Mouse (Mus musculus) heart, embryonic 14.5 days (tissue): Measurements from ENCODE around the gene Dmrtc2. TPM values are rescaled to one million over a fixed set of nuclear protein-coding genes. Genes with fewer than 3 reads are reported as not detected.
"Not testable (repeated sequence)": the region's sequence is repeated elsewhere in the genome, so short reads cannot be mapped to it uniquely, and the experiment has no call there.

Source experiments
- ATAC-seq: fragments of 200-750 bp; cut with Nextera tagmentation; 2 replicates; pipeline ENCODE4 v1.8.0; 2017; ENCODE audit warnings: low read depth, moderate TSS enrichment; ENCODE audit not compliant: insufficient number of reproducible peaks, insufficient read depth, low FRiP score
- H3K27ac ChIP-seq, 2 experiments: fragments of 200-500 bp in 1 of 2; fragments of 300-500 bp in 1 of 2; sonication (generic) in 1 of 2; replicated peaks in 1 of 2; 2 replicates each; pipeline ENCODE4 v1.5.1; 2012 to 2014; ENCODE audit warnings: low read depth in 2 of 2, low read length in 2 of 2, control low read depth in 1 of 2, mild to moderate bottlenecking in 1 of 2, mixed read lengths in 1 of 2; ENCODE audit not compliant: control insufficient read depth in 1 of 2, insufficient read depth in 1 of 2
- H3K27me3 ChIP-seq: fragments of 300-500 bp; sonication (generic); 2 replicates; pipeline ENCODE4 v1.6.1; 2014; ENCODE audit warnings: mild to moderate bottlenecking, low read length, control low read depth; ENCODE audit not compliant: control insufficient read depth, insufficient read depth
- H3K36me3 ChIP-seq: fragments of 300-500 bp; sonication (generic); 2 replicates; pipeline ENCODE4 v1.6.1; 2014; ENCODE audit warnings: mild to moderate bottlenecking, control low read depth, low read length, mixed read lengths; ENCODE audit not compliant: control insufficient read depth, insufficient read depth
- H3K4me1 ChIP-seq, 2 experiments: fragments of 200-500 bp in 1 of 2; fragments of 300-500 bp in 1 of 2; sonication (generic) in 1 of 2; 2 replicates each; pipeline ENCODE4 v1.6.1; 2012 to 2014; ENCODE audit warnings: low read length in 2 of 2, control low read depth in 1 of 2, mixed read lengths in 1 of 2; ENCODE audit not compliant: control insufficient read depth in 2 of 2, insufficient read depth in 2 of 2
- H3K4me2 ChIP-seq: fragments of 300-500 bp; sonication (generic); 2 replicates; pipeline ENCODE4 v1.6.1; 2014; ENCODE audit warnings: mild to moderate bottlenecking, low read length
- H3K4me3 ChIP-seq, 2 experiments: fragments of 200-500 bp in 1 of 2; fragments of 300-500 bp in 1 of 2; sonication (generic) in 1 of 2; 2 replicates each; pipeline ENCODE4 v1.5.1; 2012 to 2014; ENCODE audit warnings: low read length in 2 of 2, mild to moderate bottlenecking in 2 of 2, control low read depth in 1 of 2, low read depth in 1 of 2, moderate library complexity in 1 of 2; ENCODE audit not compliant: control insufficient read depth in 1 of 2, insufficient read depth in 1 of 2
- H3K9ac ChIP-seq: fragments of 300-500 bp; sonication (generic); 2 replicates; pipeline ENCODE4 v1.6.1; 2014; ENCODE audit warnings: mild to moderate bottlenecking, low read length
- H3K9me3 ChIP-seq: fragments of 300-500 bp; sonication (generic); 2 replicates; pipeline ENCODE4 v1.6.1; 2016; ENCODE audit warnings: low read length, control low read depth; ENCODE audit not compliant: control insufficient read depth
- WGBS: fragments of 180-500 bp; shearing (Covaris S2); extraction: QIAGEN DNeasy Blood & Tissue Kit; methylation state at CpG from one replicate; pipeline ENCODE4 v1.1.7; 2014; 5-methylcytosine and 5-hydroxymethylcytosine counted together
- polyA plus RNA-seq: library from polyadenylated mRNA; unstranded; fragments of >200 nt; fragmentation: Nextera tagmentation; extraction: Ambion mirVana; gene quantifications from 2 replicates; pipeline ENCODE4 v1.2.1, GENCODE M21; 2014

The Dmrtc2 gene
- not detected in 2 replicates for polyA plus RNA-seq

DNA sequence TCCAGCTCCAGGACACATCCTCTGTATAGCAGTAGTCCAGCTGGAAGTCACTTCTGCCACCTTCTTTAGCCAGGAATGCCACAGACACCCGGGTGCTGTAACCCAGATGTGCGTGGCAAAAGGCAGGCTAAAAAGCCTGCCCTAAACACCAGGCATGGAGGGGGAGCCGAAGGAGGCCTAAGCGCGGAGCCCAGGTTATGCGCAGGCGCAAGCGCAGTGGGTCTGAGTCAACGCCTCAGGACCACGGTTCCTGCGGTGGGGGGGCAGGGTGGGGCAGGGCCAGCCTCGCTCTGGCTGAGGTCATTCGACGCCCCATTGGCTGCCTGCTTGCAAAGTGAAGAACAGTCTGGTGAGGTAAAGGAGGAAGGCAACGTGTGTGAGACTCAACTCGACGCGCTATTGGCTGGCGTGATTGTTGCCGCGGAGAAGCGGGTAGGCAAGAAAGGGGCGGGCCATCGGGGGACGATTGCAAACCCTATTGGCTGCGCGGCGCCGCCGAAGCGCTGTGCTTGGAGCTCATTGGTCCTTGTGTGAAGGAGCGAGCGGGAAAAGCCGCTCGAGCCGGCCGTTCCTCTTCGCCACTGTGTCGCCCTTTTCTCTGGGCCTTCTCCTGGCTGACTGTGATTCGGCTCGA, at the start of gene Dmrtc2, which contains the start of gene Lypd4:
Gene Dmrtc2 (plus strand): TSS at position 526 of the 634 bp plus-strand sequence.
Gene Lypd4 (minus strand): TSS at position 410 of the 634 bp plus-strand sequence.
- no peak for ATAC-seq
- Histone ChIP-seq H3K27ac (no peak within 1 kb of the TSS), H3K27me3 (peaks cover 20% of the 10 kb centered on the region), H3K9ac (no peak within 1 kb of the TSS), H3K4me2 (no peak within 1 kb of the TSS), H3K4me3 (no peak within 1 kb of the TSS), H3K4me1 (no peaks in the 10 kb centered on the region), H3K36me3 (no peaks in the 10 kb centered on the region), H3K9me3 (peaks cover 4% of the 10 kb centered on the region; the same call in 1 of the 2 replicates)
- 40% methylated on average over 39 of the region's 41 CpGs for WGBS

DNA sequence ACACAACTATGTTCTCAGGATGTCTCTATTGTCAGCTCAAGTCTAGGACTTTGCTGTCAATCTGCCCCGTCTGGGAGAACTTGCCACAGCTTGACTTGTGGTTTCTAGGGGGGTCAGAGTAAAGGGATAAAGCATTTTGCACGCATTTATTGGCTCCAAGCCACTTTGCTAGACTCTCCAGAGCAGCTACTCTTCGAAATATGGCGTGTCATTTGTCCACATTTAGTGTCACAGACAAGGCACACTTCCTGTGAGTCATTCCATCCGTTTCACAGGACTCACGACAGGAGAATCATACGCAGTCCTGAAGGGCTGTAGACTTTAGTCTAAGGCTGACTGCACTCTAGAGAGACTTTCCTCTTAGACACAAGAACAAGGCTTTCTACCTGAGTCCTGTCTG, 45.4 kb upstream of the Dmrtc2 start:
- ATAC-seq: no peak
- H3K27me3 ChIP-seq: no peaks in the 10 kb centered on the region
- H3K4me2 ChIP-seq: no peak overlapping the region
- H3K27ac ChIP-seq: no peak overlapping the region
- H3K4me1 ChIP-seq: no peaks in the 10 kb centered on the region
- H3K9me3 ChIP-seq: no peaks in the 10 kb centered on the region
- H3K9ac ChIP-seq: no peak overlapping the region
- no peak overlapping the region for H3K4me3 ChIP-seq
- H3K36me3 ChIP-seq: no peaks in the 10 kb centered on the region
- 55% methylated on average over 7 of the region's 7 CpGs for WGBS

DNA sequence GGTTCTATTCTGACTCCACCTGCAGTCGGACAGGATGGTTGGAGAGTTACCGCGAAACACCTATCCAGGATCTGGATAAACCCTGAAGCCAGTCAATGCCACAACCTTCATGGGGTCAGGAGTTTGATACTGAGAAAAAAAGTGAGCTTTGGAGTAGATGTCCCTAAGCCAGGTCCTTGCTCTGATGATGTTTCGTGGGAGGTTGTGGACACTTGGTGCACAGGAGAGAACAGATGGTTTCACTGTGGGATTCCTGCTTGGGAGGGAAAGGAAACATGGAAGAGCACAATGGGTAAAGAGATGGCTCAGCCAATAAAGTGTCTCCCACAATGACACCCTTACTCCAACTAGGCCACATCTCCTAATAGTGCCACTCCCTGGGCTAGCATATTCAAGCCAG, 42.7 kb upstream of the Dmrtc2 start:
- Histone ChIP-seq H3K4me1 (no peaks in the 10 kb centered on the region), H3K27me3 (no peaks in the 10 kb centered on the region), H3K27ac (no peak overlapping the region), H3K9me3 (no peaks in the 10 kb centered on the region), H3K9ac (no peak overlapping the region), H3K4me3 (no peak overlapping the region), H3K36me3 (no peaks in the 10 kb centered on the region), H3K4me2 (no peak overlapping the region)
- no peak for ATAC-seq
- WGBS: 80% methylated on average over 4 of the region's 4 CpGs

DNA sequence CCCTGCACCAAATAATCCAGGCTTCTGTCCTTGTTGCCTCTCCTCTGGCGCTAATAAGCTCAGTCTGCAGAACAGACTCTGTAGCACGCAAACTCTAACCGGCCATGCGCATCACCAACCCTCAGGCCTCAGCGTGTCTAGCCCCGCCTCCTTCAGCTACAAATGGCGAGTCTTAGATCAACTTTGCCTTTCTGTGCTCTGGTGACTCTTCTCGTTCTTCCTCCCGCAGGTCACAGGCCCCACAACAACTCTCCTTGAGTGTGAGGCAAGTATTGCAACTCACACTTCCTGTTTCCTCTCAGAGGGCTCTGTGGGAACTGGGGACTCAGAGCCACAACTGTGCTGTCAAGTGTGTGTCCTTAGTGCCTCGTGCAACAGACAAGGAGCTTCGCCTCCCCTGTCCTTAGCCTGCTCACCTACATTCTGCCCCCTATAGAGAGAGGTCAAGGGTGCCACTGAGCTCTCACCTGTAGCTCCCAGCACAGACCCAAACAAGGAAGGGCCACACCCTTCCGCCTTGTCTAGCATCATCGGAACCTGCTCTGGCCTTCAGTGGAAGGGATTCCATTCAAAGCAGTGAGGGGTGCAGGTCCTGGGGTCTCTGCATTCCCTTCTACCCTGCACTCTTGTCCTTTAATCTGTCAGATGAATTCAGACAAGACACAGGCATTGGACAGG, 31.0 kb upstream of the Dmrtc2 start:
- not testable (repeated sequence) for H3K9ac ChIP-seq, H3K4me2 ChIP-seq, H3K4me3 ChIP-seq, H3K27me3 ChIP-seq, H3K9me3 ChIP-seq, H3K4me1 ChIP-seq, H3K36me3 ChIP-seq, H3K27ac ChIP-seq, ATAC-seq
- 62% methylated on average over 11 of the region's 13 CpGs for WGBS

DNA sequence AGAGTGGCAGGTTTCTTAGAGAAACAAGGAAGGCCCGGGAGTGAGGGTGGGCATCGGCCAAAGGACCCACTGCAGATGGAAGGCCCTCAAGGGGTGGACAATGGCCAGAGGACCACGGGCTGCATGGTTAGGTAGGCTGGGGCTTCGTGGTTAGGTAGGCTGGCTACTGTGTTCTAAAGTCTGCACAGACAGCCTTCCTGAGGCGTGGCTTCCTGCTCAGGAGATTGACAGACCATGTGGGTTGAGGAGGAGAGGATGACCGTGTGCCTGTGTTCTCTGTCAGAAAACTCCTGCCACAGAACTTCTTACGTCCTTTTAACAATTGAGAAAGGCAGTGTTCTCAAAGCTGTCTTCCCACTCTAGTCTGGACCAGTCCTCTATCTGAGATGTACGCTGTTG, 30.4 kb upstream of the Dmrtc2 start:
- Histone ChIP-seq H3K4me3 (no peak overlapping the region), H3K9me3 (no peaks in the 10 kb centered on the region), H3K9ac (no peak overlapping the region), H3K27me3 (no peaks in the 10 kb centered on the region), H3K27ac (no peak overlapping the region), H3K4me1 (no peaks in the 10 kb centered on the region), H3K4me2 (no peak overlapping the region), H3K36me3 (no peaks in the 10 kb centered on the region)
- no peak for ATAC-seq
- 64% methylated on average over 8 of the region's 8 CpGs for WGBS

DNA sequence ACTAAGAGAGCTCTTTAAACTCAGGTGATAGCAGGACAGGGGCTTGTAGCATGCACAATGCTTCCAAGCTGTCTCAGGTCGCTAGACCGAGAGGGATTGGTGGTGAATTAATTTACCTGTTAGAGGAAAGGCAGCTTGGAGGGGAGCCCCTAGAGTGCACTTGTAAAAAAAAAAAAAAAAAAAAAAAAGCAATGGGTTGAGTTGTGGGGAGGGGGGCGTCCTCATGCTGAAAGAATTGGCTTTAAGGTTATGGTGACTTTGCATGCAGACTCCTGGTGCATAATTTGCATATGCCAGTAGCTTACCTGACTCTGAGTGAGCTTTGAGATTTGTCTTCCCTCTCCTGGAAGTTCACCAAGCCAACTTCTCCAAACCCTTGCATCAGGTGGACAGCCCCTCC, 29.5 kb upstream of the Dmrtc2 start:
- WGBS: 44% methylated on average over 3 of the region's 3 CpGs
- Histone ChIP-seq H3K9me3 (no peaks in the 10 kb centered on the region), H3K4me1 (no peaks in the 10 kb centered on the region), H3K4me3 (no peak overlapping the region), H3K27ac (no peak overlapping the region), H3K9ac (no peak overlapping the region), H3K27me3 (no peaks in the 10 kb centered on the region), H3K36me3 (no peaks in the 10 kb centered on the region), H3K4me2 (no peak overlapping the region)
- ATAC-seq: no peak

DNA sequence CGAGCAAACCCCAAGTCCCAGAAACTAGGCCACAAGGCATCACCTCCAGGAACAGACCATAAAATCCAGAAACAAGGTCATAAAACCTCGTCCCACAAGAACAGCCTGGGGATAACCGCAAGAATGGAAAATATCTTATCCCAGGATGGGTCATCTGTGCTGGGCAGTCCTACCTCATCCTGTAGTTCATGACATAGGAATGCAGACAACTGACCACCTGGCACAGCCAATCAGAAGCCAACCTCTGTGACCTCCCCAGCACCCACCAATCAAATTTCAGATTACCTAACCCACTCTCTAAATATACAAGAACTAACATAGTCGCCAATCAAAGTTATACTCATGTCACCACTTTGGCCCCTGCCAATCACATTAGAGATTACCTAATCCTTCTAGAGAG, 28.8 kb upstream of the Dmrtc2 start:
- Histone ChIP-seq H3K27me3 (no peaks in the 10 kb centered on the region), H3K36me3 (no peaks in the 10 kb centered on the region), H3K4me1 (no peaks in the 10 kb centered on the region), H3K4me2 (no peak overlapping the region), H3K9me3 (no peaks in the 10 kb centered on the region), H3K27ac (no peak overlapping the region), H3K4me3 (no peak overlapping the region), H3K9ac (no peak overlapping the region)
- no peak for ATAC-seq
- whole genome bisulfite sequencing: 70% methylated on average over 4 of the region's 4 CpGs
